Mouse (Mus musculus) ovary, postnatal 10 days (tissue): ENCODE results near the gene Hepacam.

ENCODE experiments used
- DNase-seq: peaks from one replicate; pipeline ENCODE4 v3.0.0; 2022; ENCODE audit warnings: low spot score

Hepacam gene

DNA sequence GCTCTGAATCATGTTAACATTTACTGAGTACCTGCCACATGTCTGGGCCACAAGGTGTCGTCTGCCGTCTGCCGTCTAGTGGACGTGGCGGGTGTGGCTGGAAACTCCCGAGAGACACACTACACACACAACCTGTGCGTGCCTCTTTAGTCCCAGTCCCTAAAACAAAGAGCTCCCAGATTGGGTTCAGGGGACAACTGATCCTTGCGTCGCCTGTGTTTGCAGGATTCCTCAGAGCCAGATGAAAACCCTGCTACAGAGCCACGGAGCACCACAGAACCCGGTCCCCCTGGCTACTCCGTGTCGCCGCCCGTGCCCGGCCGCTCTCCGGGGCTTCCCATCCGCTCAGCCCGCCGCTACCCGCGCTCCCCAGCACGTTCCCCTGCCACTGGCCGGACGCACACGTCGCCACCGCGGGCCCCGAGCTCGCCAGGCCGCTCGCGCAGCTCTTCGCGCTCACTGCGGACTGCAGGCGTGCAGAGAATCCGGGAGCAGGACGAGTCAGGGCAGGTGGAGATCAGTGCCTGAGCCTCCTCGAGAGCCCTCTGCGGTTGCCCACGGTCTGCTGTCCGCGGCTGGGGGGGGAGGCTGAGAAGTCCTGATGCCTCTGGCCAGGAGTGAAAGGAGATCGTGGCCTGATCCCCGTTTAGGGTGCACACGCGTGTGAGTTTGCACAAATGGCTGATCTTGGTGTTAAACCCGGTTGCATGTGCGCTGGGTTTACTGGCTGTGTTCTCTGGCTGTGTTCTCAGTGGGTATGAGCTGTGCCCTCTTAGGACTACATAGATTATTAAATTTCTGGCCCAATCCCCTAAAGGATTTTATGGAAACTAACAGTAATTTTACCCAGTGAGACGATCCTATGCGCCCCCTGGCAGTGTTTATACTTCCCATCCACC lies 17.4 kb downstream of the Hepacam start:
- DNase-seq, result no peak

DNA sequence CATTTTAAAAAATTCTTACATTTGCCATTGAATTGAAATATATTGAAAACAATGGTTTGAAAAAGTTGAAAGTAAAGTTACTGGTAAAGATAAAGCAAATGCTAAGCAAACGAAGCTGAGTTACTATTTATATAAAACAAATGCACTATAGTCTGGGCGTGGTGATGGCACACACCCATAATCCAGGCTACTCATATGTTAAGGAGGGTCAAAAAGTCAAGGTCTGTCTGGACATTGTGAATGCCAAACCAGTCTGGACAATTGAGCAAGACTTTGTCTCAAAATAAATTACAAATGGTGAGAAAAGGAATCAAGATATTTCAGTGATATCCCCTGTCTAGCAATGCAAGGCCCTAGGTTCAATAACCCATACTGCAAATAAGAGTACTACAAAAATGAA lies 23.7 kb downstream of the Hepacam start:
- no peak for DNase-seq

DNA sequence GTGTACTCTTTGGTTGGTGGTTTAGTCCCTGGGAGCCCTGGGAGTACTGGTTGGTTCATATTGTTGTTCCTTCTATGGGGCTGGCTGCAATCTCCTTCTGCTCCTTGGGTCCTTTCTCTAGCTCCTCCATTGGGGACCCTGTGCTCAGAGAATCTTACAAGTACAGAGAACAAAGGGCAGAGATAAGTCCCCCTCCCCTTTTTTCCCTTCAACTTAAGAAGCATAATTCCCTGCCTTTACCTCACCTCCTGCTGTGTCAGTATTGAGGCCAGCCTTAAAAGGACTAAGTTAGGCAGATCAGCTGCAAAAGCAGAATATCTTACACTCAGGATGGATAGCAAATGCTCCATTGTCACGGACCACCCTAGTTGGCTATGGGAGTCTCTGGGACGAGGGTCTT lies 24.9 kb downstream of the Hepacam start:
- DNase-seq, result no peak

DNA sequence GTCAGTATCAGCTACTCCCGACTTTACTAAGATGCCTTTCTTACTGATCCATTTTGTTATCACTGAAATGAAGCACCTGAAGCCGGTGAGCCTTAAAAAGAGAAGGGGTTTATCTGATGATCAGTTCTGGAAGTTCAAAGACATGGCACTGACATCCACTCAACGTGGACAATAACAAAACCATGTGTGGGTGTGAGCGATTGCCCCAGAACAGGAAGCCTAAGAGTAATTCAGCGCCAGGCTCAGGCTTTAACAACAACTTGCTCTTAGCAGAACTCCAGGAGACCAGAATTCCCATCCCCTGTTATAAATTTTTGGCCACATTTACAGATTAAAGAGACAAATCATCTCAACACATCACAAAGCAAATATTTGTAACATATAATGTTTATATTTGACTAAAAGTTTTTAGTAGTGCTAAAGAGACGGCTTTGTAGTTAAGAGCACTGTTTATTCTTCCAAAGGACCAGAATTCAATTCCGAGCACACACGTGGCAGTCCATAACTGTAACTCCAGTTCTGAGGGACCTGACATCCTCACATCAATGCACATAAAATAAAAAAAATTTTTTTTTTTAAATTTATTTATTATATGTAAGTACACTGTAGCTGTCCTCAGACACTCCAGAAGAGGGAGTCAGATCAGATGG lies 26.5 kb downstream of the Hepacam start:
- DNase-seq, result no peak

GRCm38 (mm10) chr9:37400585-37400984 lies 33.4 kb downstream of the Hepacam start:
- DNase-seq, result no peak

DNA sequence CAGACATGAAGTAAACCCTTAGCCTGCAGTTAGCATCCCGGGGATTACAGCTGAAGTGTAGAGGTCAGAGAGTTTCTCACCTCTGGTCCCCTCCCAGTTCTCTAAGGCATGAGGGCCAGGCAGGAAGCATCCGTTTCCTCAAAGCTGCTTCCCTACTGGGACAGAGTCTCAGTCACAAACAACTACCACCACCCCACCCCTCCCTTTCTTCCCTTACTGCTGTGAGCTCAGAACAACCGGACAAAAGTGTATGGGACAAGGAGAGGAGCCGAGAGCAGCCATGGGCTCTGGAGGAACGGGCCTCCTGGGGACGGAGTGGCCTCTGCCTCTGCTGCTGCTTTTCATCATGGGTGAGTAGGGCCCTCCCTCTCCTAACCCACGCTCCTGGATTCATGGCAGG lies 34.7 kb downstream of the Hepacam start, which contains the start of gene Robo4:
TSS of gene Robo4 (plus strand) at position 96 of the 400 bp plus-strand sequence.
- DNase-seq, result no peak

DNA sequence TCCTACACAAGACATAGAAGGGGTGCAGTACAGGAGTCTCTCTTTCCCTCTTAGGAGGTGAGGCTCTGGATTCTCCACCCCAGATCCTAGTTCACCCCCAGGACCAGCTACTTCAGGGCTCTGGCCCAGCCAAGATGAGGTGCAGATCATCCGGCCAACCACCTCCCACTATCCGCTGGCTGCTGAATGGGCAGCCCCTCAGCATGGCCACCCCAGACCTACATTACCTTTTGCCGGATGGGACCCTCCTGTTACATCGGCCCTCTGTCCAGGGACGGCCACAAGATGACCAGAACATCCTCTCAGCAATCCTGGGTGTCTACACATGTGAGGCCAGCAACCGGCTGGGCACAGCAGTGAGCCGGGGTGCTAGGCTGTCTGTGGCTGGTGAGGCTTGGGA lies 35.4 kb downstream of the Hepacam start:
- no peak for DNase-seq

- no peak for DNase-seq
These were observed 35.9 kb downstream of the Hepacam start for GRCm38 (mm10) chr9:37403011-37403410.

DNA sequence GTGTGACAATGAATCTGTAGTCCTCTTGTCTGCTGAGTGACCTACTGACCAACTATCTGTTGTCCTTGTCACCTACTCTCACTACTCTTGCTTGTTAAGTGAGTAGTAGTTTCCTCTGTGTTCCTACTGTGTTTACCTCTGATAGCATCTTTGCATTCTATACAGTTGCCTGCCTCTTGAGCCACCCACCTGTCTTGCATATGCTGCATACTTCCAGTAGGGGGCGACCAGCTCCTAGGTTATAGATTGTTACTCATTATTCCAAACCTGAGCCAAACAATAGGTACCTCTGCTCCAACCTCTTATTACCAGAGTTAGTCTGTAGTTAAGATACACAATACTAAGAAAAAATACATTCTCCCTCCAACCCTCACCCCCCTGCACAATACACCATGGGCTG lies 39.2 kb downstream of the Hepacam start:
- no peak for DNase-seq

- no peak for DNase-seq
These were observed 40.8 kb downstream of the Hepacam start for GRCm38 (mm10) chr9:37407850-37408502.

DNA sequence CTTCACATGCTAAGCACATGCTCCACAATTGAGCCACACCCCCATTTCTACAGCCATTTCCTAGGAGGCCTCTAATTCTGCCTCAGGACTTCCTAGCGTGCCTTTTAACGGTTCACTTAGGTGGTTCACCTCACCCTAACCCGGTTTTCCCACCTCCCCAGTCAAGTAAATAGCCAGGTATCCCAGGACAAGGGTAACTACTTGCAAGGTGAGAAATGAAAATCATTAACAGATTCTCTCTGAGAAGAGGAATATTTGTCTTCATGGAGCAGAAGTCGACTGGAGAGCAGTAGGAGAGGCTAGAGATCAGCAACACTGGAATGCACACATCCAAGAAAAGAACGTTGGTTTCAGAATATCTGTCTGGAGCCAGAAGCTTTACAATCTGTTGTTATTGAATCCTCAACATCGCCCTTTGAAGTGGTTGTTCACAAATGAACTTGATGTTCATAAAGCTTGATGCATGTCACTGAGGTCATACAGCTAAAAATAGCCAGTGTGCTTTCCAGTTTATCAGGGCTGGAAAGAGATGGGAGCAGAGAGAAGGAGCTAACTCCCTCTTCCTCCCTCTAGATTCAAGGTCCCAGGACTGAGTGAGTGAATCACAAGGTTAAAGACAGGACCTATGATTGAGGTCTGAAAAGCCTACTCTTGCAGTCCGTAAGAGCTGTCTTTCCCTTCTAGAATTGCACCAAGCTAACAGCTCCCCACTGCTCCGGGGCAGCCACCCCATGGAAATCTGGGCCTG lies 42.7 kb downstream of the Hepacam start:
- no peak for DNase-seq

GRCm38 (mm10) chr9:37412989-37413388 lies 45.8 kb downstream of the Hepacam start:
- no peak for DNase-seq

GRCm38 (mm10) chr9:37414666-37415065 lies 47.5 kb downstream of the Hepacam start:
- no peak for DNase-seq

DNA sequence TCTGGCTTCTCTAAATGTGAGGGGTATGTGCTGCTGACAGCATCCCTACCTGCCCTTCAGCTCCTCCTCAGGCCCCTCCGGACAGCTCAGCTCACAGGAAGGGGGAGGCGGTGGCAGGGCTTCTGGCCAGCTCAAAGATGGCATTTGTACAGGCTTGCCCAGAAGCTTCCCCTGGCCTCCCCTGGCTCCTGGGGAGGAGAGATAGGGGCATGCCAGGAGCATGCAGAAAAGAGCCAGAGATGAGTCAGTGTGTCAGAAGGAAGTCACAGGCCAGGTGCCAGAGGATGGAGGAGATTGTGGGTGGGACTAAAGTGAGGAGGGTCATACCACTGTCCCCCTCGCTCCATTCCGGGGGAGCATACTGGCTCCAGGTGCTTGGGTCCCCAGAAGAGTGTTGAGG lies 51.6 kb downstream of the Hepacam start:
- DNase-seq, result no peak

DNA sequence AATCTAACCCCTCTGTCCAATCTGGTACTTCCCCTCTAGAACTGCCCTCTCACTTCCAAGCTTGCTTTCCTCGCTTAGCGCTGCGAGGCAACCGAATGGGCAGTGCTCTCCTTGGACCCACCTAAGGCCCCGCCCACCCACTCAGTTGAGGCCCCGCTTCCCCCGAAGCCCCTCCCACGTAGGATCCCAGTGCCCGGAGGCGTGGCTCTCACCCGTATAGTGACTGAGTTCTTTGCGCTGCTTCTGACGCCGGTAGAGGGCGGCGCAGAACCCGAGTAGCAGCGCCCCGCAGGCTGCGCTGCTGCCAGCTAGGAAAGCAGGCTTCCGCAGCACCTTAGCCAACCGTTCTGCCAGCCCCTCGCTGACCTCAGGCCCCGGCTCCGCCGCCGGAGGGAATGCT lies 53.5 kb downstream of the Hepacam start:
- DNase-seq, result no peak

- DNase-seq, result no peak
These were observed 54.1 kb downstream of the Hepacam start for GRCm38 (mm10) chr9:37421239-37421638.

DNA sequence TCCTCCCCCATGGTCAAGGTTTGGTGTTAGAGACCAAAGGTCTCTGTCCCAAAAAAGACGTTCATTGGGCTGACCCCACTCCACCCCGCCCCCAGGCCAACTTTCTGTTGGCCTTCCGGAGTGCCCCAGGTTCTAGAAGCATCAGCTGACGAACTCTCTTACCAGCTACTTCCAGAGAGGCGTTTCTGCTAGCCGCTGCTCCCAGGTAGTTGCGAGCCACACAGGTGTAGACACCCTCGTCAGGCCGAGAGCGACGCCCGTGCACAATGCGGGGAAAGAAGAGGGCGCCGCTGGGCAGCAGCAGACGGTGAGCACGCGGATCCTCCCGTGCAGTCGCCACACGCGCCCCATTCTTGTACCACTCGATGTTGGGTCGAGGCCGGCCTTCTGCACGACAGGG lies 62.2 kb downstream of the Hepacam start:
- DNase-seq, result no peak

DNA sequence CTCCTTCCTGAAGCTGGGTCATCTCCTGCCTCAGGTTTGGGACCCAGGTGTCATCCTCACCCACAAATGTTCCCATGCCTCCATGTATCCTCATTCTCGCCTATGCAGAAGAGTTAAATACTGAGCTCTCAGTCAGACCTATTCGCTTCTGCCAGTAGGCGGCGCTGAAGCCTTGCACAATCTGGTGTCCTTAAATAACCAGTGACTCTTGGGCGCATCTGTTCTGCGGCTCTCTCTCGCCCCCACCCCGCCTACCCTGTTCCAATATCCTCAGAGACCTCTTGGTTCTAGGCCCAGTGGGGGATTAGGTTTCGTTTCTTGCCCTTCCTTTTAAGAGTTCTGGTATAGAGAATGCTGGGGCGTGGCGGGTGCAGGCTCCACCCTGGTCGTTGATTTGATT lies 63.4 kb downstream of the Hepacam start:
- peak; percentile 56 for DNase-seq

DNA sequence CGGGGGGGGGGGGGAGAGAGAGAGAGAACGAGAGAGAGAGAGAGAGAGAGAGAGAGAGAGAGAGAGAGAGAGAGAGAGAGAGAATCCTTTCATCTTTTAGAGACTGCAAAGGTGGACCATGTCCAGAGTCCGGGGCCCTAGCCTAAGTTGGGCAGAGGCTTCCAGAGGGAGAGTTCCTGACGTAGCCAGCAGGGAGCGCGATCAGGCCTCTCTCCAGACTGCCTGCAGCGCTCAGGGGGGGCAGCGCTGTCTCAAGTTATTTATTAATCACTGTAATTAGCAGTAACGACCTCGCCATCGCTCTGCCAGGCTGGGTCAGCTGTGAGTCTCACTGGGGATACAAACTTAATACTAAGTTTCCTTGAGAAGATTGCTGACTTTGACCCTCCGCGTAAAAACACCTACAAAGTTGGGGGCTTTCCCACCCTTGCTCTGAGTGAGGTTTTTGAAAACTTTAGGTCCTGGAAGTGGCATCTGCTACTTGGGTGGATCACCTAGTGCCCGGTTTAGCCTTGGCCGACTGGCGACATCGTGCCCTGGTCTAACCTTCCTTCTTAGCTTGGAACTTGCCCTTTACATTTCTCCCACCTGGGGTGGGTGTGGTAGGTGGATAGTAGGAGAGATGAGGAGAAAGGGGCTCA lies 65.0 kb downstream of the Hepacam start:
- DNase-seq, result no peak

DNA sequence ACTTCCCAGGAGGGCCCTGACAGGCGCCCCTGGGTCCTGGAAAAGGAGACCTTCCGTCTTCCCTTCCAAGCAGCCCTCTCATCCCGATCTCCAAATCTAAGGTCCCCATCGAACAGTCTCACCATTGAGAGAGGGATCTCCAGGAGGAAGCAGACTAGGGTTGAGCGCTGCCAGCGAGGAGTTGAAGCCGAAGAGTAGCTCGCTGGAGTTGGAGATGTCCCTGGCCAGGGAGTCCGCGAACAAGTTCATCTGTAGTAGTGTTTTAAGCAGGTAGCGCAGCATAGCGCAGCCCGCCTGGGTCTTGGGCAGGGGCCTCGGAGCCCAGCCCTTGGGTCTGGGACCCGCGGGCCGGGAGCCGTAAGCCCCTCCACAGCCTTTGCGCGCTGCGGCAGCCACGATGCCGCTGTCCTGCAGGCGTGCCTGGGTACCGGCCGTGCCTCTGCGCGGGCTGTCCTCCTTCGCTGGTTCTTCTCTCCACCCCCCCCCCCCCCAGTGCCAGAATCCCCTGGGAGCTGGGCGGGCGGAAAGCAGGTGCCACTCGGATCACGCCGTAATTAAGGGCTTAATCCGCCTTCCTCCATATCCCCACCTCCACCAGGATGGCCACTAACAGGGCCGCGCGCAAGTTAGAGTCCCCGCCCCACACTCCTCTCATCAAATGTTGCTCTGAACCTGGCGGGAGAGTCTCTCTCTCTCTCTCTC lies 65.7 kb downstream of the Hepacam start, which contains the start of gene Robo3:
TSS of gene Robo3 (minus strand) at position 527 of the 702 bp plus-strand sequence.
- DNase-seq, result no peak
